Mouse (Mus musculus): ENCODE measurements around the gene 1700067P10Rik. TPM values are rescaled to one million over a fixed set of nuclear protein-coding genes. Genes with fewer than 3 reads are reported as not detected.
A peak's percentile ranks its signal among the peaks of the same experiment; 100 is the strongest.

Gene 1700067P10Rik
- polyA plus RNA-seq, 1 experiment, result 0.13 TPM

DNA sequence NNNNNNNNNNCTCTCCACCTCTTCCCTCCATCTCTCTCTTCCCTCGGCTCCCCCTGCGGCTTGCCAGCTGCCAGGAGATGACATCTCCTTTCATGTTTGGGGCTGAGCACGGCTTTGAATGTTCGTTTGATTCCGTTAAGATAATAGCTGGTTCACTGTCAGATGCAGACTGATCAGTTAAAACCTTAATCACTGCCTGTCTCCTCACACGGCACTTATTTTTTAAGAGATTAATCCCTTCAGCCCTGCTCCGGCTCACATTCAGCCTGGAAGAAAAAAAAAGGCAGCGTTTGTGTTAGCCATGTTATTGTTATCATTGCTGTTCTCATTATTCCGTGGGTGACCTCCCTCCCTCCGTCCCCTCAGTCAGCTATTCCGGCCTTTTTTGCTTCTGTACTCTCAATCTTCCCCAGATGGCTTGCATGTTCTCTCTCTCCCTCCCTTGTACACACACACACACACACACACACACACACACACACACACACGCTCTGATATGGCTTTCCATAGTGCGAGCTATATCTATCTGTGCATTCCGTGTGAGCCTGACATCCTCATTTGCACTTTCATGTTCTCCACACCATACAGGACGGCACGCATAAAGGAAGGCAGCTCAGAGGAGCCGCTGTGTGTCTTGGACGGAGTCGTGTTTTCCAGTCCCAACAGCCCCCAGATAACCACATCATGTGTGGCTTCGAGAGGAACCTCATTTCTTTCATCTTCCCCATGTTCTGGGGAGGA lies 33.9 kb upstream of the 1700067P10Rik start:
- no peaks in the 10 kb centered on the region for H3K4me1 ChIP-seq (ENCODE audit: control insufficient read depth, insufficient read depth, low read length)
- DNase-seq, result no peak
- TF ChIP-seq POLR2A (IDR thresholded peaks at IDR 0.05; ENCODE audit: borderline replicate concordance, insufficient read depth, low read length) (no peak), CTCF (IDR thresholded peaks at IDR 0.05; ENCODE audit: borderline replicate concordance, insufficient read depth, low read depth, low read length) (no peak)
- no peaks in the 10 kb centered on the region for H3K27me3 ChIP-seq (ENCODE audit: control insufficient read depth, insufficient read depth, low read length)
- H3K4me3 ChIP-seq (replicated peaks; ENCODE audit: insufficient read depth, low read depth, low read length), result no peak overlapping the region
- 44% methylated on average over 20 of the region's 20 CpGs for WGBS
- no peak overlapping the region for H3K27ac ChIP-seq (ENCODE audit: insufficient read depth, low read length)

DNA sequence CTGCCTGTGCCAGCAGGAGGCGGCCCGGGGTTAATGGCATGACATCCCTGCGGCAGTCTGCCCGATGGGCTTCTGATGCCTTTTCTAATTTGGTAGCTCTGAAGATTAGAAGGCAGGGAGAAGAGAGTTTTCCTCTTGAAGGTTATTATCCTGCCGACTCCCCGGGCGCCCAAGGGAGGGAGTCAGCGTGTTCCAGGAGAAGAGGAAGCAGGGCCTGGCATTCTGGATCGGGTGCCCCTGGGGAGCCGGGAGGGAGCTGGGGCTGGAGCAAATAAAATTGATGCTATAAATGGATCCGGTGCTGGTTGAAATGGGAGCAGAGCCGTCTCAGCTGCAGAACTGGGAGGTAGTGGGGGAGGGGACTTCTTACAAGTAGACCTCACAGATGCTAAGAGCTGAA lies 31.7 kb upstream of the 1700067P10Rik start:
- no peaks in the 10 kb centered on the region for H3K27me3 ChIP-seq (ENCODE audit: control insufficient read depth, insufficient read depth, low read length)
- TF ChIP-seq POLR2A (IDR thresholded peaks at IDR 0.05; ENCODE audit: borderline replicate concordance, insufficient read depth, low read length), result no peak
- no peak for TF ChIP-seq CTCF (IDR thresholded peaks at IDR 0.05; ENCODE audit: borderline replicate concordance, insufficient read depth, low read depth, low read length)
- peak in 1 of 2 experiments; percentile 15 for DNase-seq
- no peaks in the 10 kb centered on the region for H3K4me1 ChIP-seq (ENCODE audit: control insufficient read depth, insufficient read depth, low read length)
- 7% methylated on average over 12 of the region's 12 CpGs for WGBS
- no peak overlapping the region for H3K4me3 ChIP-seq (replicated peaks; ENCODE audit: insufficient read depth, low read depth, low read length)
- H3K27ac ChIP-seq (ENCODE audit: insufficient read depth, low read length), result no peak overlapping the region

DNA sequence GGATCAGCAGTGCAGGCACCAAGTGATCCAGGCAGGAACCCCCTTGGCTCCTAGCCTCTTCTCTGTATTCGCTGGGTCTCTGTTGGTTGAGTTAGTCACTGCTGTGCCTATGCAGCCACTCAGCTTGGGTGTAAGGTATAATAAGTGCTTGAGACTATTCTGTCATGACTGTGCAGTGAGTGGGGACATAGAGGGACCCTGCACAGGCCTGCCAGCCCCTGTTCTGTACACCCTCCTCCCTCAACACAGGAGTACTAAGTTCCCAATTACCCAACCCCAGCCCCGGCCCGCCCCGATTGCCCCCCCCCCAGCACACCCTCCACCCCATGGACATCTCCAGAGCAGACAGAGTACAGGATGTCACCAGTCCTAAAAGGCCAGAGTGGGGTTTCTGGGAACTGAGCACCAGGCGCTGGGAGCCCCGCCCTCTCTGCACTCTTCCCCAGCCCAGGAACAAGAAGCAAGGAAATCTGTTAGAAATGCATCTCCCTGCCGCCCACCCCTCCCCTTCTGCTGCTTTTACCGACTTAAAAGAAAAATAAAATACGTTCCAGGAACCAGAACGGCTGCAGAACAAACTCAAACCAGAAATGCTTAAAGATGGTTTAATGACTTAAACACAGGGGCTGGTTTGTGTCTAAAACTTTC lies 24.8 kb upstream of the 1700067P10Rik start:
- no peak for TF ChIP-seq POLR2A (IDR thresholded peaks at IDR 0.05; ENCODE audit: borderline replicate concordance, insufficient read depth, low read length)
- no peak for TF ChIP-seq CTCF (IDR thresholded peaks at IDR 0.05; ENCODE audit: borderline replicate concordance, insufficient read depth, low read depth, low read length)
- Histone ChIP-seq H3K4me1 (ENCODE audit: control insufficient read depth, insufficient read depth, low read length) (no peaks in the 10 kb centered on the region; the same call in 1 of the 2 replicates), H3K27me3 (ENCODE audit: control insufficient read depth, insufficient read depth, low read length) (no peaks in the 10 kb centered on the region), H3K4me3 (replicated peaks; ENCODE audit: insufficient read depth, low read depth, low read length) (no peak overlapping the region), H3K27ac (ENCODE audit: insufficient read depth, low read length) (no peak overlapping the region)
- no peak for DNase-seq
- 44% methylated on average over 10 of the region's 10 CpGs for WGBS

DNA sequence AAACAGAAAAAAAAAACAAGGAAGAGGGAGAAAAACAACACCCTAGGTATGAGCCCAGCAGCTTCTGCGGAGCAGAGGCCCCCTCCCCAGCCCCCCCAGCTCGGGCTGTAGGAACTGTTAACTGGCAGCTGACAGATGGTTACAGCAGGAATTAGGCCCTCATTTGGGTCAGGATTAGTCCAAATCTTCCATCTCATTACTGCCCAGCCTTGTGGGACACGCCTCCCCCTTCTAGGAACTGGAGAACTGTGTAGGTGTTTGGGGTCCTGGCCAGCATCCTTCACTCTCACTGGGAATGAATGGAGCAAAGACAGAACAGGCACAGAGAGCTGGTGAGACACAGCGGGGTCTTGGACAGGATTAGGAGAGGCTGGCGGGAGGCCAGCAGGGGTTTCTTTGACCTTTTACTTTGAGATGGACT lies 24.0 kb upstream of the 1700067P10Rik start:
- Histone ChIP-seq H3K4me1 (ENCODE audit: control insufficient read depth, insufficient read depth, low read length) (no peaks in the 10 kb centered on the region; the same call in 1 of the 2 replicates), H3K27ac (ENCODE audit: insufficient read depth, low read length) (no peak overlapping the region), H3K4me3 (replicated peaks; ENCODE audit: insufficient read depth, low read depth, low read length) (no peak overlapping the region), H3K27me3 (ENCODE audit: control insufficient read depth, insufficient read depth, low read length) (no peaks in the 10 kb centered on the region)
- no peak for DNase-seq
- TF ChIP-seq CTCF (IDR thresholded peaks at IDR 0.05; ENCODE audit: borderline replicate concordance, insufficient read depth, low read depth, low read length) (no peak), POLR2A (IDR thresholded peaks at IDR 0.05; ENCODE audit: borderline replicate concordance, insufficient read depth, low read length) (no peak)
- WGBS, result 10% methylated on average over 5 of the region's 5 CpGs

DNA sequence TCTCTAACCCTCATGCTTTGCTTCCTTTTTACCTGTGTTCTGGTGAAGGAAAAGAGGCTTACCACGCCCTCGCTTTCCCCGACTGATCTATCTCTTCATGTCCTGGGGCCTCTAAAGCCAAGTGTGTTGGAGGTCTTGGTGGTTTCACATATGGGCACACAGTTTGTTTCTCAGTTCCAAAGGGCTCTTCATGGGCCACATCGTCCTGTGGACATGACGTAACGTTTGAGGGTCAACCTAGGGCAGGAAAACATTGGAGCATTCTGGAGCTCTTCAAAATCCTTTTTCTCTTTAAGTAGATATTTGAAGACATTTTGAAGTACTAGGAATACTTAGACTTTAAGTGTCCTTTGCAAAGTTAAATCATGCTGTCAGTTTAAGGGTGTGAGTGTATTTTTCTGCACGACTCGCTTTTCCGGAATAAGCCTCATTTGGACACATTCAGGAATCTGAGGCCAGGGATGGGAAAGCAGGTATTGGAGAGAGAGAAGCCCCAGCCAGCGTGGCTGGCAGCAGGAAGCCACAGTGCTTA lies 22.0 kb upstream of the 1700067P10Rik start:
- Histone ChIP-seq H3K4me3 (replicated peaks; ENCODE audit: insufficient read depth, low read depth, low read length) (no peak overlapping the region), H3K4me1 (ENCODE audit: control insufficient read depth, insufficient read depth, low read length) (no peaks in the 10 kb centered on the region; the same call in 1 of the 2 replicates), H3K27me3 (ENCODE audit: control insufficient read depth, insufficient read depth, low read length) (no peaks in the 10 kb centered on the region), H3K27ac (ENCODE audit: insufficient read depth, low read length) (no peak overlapping the region)
- TF ChIP-seq CTCF (IDR thresholded peaks at IDR 0.05; ENCODE audit: borderline replicate concordance, insufficient read depth, low read depth, low read length), result no peak
- no peak for TF ChIP-seq POLR2A (IDR thresholded peaks at IDR 0.05; ENCODE audit: borderline replicate concordance, insufficient read depth, low read length)
- no peak for DNase-seq
- WGBS, result 74% methylated on average over 10 of the region's 10 CpGs

DNA sequence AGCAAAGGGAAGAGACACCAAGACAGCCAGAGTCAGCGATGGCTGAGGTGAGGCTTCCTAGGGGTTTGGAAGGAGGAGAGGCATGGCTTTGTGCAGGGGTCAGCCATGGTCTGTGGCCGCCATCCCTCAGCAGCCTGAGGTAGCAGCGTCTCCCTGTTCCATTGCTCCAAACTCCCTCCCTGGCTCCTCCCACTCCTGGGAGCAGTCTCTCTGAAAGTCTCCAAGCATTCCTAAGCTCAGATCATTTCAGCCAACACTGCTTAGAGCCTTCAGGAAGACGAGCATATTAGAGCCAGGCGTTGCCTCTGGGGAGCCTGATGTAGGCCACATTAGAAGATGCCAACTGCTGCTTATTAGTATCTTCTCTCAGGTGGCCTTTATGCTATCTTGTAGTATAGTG lies 21.4 kb upstream of the 1700067P10Rik start:
- no peak for DNase-seq
- 46% methylated on average over 5 of the region's 5 CpGs for WGBS
- Histone ChIP-seq H3K27me3 (ENCODE audit: control insufficient read depth, insufficient read depth, low read length) (no peaks in the 10 kb centered on the region), H3K27ac (ENCODE audit: insufficient read depth, low read length) (no peak overlapping the region), H3K4me1 (ENCODE audit: control insufficient read depth, insufficient read depth, low read length) (no peaks in the 10 kb centered on the region; the same call in 1 of the 2 replicates), H3K4me3 (replicated peaks; ENCODE audit: insufficient read depth, low read depth, low read length) (no peak overlapping the region)
- TF ChIP-seq POLR2A (IDR thresholded peaks at IDR 0.05; ENCODE audit: borderline replicate concordance, insufficient read depth, low read length), result no peak
- TF ChIP-seq CTCF (IDR thresholded peaks at IDR 0.05; ENCODE audit: borderline replicate concordance, insufficient read depth, low read depth, low read length), result no peak

DNA sequence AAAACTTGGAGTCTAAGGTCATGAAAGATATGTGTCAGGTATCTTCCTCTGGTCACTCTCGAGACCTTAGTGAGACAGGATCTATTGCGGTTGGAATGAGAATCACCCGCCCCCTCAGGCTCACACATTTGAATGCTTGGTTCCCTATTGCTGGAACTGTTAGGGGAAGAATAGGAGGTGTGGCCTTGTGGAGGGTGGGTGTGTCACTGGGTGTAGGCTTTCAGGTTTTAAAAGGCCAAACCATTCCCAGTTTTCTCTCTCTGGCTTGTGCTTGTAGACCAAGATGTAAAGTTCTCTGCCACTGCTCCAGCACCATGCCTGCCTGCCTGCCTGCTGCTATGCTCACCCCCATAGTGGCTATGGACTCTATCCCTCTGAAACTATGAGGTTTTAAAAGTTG lies 8.5 kb upstream of the 1700067P10Rik start:
- Histone ChIP-seq H3K4me1 (ENCODE audit: control insufficient read depth, insufficient read depth, low read length) (no peaks in the 10 kb centered on the region), H3K27me3 (ENCODE audit: control insufficient read depth, insufficient read depth, low read length) (no peaks in the 10 kb centered on the region), H3K4me3 (replicated peaks; ENCODE audit: insufficient read depth, low read depth, low read length) (no peak overlapping the region), H3K27ac (ENCODE audit: insufficient read depth, low read length) (no peak overlapping the region)
- DNase-seq, result no peak
- 61% methylated on average over 3 of the region's 3 CpGs for WGBS
- TF ChIP-seq CTCF (IDR thresholded peaks at IDR 0.05; ENCODE audit: borderline replicate concordance, insufficient read depth, low read depth, low read length), result no peak
- no peak for TF ChIP-seq POLR2A (IDR thresholded peaks at IDR 0.05; ENCODE audit: borderline replicate concordance, insufficient read depth, low read length)

All from cerebellum, adult 2 months (tissue).